Mouse (Mus musculus): ENCODE results near the gene Swi5.
"Not testable (repeated sequence)": the region's sequence is repeated elsewhere in the genome, so short reads cannot be mapped to it uniquely, and the experiment has no call there.

Swi5 gene

GRCm38 (mm10) chr2:32311443-32312317 lies 23.8 kb upstream of the Swi5 start:
- no peak for DNase-seq (ENCODE audit: low spot score)

DNA sequence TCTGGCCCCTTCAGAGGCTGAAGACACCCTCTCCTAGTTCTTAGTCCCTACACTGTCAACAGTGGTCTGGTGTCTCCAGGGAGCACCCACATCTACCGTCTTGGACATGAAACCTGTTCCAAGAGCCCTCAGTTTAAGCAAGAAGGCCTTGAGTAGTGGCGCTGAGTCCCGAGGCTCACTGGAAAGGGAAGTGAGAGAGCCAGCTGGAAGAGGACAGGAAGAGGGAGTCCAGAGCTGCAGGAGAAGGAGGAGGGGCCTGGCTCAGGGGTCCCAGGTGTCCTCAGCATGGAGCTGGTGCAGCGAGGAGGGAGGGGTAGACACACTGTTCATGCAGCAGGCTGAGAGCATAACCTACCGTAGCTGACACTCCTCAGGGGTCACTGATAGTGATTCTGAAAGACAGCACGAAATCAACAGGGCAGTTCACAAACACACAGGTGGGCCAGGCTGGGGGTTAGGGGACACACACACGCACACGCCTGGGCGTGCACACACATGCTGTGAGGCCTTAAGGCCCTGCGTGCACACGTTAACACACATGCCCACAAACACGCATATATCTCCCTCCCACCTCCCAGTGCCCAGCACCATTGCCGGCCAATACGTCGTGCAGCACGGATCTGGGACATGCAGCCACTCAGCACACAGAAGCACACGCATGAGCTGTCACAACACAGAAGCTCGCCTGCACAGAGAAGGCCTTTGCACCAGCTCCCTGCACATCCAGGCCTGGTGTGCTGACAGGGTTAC lies 22.4 kb upstream of the Swi5 start:
- DNase-seq (ENCODE audit: low spot score), result no peak

- no peak for DNase-seq (ENCODE audit: low spot score)
Observed at GRCm38 (mm10) chr2:32308870-32309568, 21.1 kb upstream of the Swi5 start.

GRCm38 (mm10) chr2:32307941-32308760 lies 20.3 kb upstream of the Swi5 start:
- peak; percentile 45 for DNase-seq (ENCODE audit: low spot score)

DNA sequence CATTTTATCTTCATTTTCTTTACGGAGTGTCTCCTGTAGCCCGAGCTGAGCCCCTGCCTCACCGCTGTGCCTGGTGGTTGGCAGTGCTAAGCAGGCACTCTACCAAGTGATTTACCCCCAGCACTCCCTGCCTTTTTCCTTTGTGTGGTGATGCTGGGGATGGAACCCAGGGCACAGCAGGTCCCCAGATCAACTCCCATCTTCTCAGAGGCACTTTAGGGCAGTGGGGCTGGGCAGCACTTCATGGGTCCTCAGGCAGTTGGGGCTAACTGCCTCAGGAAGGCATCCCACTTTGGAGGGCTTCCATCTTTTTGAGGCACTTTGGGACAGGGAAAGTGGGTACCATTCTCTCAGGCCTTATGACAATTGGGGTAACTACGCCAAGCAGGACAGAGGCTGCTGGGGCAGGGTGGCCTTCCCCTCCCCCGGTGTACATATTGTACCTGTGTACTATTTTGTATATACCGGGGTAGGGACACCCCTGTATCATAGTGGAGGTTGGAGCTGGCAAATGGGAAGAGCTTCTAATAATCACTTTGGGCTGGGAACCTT lies 19.4 kb upstream of the Swi5 start:
- no peak for DNase-seq (ENCODE audit: low spot score)

DNA sequence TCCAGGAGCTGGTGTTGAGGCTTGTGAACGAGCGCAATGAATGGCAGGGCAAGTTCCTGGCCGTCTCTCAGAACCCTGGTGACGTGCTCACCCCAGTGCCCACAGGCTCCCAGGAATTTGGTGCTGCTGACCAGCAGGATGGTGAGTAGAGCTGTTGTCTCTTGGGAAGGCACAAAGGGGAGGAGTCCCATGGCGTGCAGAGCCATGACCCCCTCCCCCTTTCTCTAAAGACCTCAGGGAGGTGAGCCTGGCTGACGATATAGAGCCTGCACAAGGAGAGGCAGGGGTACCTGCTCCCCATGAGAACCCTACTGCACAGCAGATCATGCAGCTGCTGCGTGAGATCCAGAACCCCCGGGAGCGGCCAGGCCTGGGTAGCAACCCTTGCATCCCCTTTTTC lies 18.3 kb upstream of the Swi5 start:
- no peak for DNase-seq (ENCODE audit: low spot score)

GRCm38 (mm10) chr2:32305668-32306067 lies 17.8 kb upstream of the Swi5 start:
- DNase-seq (ENCODE audit: low spot score), result no peak

DNA sequence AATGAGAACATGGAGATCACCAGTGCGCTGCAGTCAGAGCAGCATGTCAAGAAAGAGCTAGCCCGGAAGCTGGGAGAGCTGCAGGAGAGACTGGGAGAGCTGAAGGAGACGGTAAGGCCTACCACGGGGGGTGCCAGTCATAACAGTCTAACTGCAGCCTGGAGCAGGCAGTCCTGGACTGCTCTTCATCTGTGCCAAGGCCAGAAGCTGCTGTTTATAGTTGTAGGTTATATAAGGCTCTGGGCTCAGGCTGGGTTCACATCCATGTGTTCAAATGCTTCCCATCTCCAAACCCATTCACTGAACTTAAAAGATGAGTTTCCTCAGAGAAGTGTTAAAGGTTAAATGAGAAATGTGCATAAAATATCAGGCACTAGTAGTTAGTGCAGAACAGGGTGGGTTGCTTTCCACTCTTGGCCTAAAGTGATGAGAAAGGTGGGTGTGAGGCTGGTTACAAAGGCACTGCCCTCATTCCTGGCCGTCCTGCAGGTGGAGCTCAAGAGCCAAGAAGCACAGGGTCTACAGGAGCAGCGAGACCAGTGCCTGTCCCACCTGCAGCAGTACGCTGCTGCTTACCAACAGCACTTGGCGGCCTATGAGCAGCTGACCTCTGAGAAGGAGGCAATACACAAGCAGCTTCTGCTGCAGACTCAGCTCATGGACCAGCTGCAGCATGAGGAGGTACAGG lies 16.4 kb upstream of the Swi5 start:
- peak; percentile 34 for DNase-seq (ENCODE audit: low spot score)

DNA sequence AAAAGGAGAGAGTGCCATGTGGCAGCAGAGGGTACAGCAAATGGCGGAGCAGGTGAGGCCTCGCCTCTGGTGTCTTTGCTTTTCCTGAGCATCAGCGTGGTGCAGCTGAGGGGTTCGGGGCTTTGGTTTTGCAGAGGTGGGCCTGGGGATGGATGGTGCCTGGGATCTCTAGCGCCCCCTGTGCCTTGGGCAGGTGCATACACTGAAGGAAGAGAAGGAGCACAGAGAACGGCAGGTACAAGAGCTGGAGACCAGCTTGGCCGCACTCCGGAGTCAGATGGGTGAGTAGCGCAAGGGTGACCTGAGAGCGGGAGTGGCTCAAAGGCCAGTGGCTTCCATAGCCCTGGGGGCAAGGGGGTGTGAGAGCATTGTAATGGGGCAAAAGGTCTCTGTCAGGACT lies 15.1 kb upstream of the Swi5 start:
- no peak for DNase-seq (ENCODE audit: low spot score)

GRCm38 (mm10) chr2:32299469-32299868 lies 11.6 kb upstream of the Swi5 start:
- no peak for DNase-seq (ENCODE audit: low spot score)

- not testable (repeated sequence) for DNase-seq (ENCODE audit: low spot score)
Observed at GRCm38 (mm10) chr2:32295842-32296241, 8.0 kb upstream of the Swi5 start.

- no peak for DNase-seq (ENCODE audit: low spot score)
Observed at GRCm38 (mm10) chr2:32295285-32295684, 7.4 kb upstream of the Swi5 start.

GRCm38 (mm10) chr2:32294348-32294747 lies 6.5 kb upstream of the Swi5 start:
- DNase-seq (ENCODE audit: low spot score), result no peak

DNA sequence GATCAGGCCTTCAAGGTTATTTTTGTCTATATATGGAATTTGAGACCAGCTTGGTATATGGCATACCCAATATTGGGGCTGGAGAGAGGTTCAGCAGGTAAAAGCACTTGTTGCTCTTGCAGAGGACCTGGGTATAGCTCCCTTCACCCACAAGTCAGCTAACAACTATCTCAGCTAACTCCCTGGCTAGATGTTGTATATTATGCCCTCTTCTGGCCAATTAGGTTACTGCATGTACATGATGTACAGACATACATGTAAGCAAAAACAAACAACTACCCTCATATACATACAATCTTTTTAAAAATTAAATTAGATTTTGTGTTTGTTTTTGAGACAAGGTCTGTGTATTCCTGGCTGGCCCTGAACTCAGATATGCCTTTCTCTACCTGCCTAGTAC lies 1.7 kb upstream of the Swi5 start:
- DNase-seq (ENCODE audit: low spot score), result peak; percentile 37

- no peak for DNase-seq (ENCODE audit: low spot score)
Observed at GRCm38 (mm10) chr2:32288371-32288931, 576 bp upstream of the Swi5 start.

DNA sequence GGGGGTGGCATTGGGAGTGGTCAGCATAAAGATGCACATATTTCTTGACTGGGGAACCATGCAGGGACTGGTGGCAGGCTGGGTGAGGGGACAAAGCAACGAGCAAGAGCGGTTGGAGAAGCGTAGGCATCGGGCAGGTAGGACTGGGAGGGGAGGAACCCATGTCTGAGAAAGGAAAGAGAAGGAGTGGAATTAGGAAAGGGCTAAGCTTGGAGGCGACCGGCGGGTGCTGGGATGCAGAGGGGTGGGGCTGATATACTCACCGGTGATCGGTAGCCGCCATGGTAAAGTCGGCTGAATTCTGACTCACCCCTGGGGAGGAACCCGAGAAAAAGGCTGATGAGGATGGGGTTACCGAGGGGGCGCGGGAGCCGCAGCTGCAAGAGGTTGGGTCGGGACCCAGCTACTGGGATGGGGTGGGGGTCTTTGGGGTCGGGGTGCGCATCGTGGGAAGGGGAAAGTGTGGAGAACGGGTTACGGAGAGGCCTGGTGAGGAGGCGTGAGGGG lies 488 bp downstream of the Swi5 start, which contains the start of gene Golga2:
Gene Golga2, plus strand, starts transcription at position 51 of the 507 bp plus-strand sequence.
- peak; percentile 12 for DNase-seq (ENCODE audit: low spot score)

DNA sequence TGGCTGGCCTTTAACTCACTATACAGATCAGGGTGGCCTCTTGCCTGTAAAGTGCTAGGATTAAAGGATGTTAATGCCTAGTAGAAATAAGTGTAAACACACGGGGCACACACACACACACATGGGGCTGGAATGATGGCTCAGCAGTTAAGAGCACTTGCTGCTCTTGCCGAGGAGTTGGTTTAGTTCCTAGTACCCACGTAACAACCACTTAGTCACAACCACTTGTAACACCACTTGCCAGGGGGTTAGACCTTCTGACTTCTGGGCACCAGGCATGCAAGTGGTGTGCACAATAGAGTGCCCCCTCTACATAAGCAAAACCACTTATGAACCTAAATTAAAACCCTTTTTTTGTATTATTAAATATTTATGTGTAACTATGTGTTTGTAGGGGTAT lies 3.9 kb downstream of the Swi5 start:
- no peak for DNase-seq (ENCODE audit: low spot score)

DNA sequence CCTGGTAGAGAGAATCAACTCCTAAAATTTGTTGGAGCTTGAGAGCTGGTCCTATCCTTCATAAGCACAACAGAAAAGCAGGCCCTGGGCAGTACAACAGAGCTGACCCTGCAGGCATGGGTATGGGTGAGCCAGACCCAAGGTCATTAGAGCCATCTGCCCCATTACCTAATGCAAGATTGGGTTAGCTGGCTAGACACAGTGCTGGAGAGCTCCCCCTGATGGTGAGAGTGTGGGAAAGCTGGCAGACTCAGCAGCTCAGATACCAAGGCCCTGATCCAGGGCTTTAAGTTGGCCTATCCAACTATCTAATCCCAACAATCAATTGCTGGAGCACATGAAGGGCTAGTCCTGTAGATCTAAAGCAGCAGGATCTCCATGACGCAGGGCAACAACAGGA lies 5.1 kb downstream of the Swi5 start:
- DNase-seq (ENCODE audit: low spot score), result peak; percentile 53

DNA sequence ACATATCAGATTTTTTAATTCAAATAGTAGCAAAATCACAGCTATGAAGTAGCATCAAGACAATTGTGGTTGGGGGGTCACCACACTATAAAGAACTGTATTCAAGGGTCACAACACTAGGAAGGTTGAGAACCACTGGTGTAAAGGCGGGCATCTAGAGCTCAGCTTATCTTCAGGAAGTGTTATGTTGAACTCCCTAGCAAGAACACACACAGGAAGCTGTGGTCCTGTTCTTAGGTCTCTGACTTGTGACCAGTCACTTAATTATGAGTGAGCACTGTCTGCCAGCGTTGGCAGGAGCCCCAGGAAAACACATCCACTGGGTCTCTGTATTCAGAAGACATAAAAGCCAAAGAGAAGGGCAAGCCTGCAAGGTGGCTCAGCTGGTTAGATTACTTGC lies 5.6 kb downstream of the Swi5 start:
- no peak for DNase-seq (ENCODE audit: low spot score)

DNA sequence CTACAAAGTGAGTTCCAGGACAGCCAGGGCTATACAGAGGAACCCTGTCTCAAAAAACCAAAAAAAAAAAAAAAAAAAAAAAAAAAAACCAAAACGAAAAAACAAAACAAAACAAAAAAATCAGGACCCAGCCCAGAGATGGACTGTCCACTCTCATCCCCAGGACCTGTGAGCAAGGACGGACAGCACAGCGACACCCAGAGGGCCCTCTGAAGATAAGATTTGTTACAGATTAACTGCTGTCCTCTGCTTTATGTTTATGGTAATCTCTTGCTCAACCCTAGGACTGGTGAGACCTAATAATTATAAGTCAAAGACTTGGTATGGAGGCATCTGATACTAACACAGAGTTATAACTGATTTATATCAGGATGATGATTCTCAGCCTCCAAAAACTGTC lies 12.1 kb downstream of the Swi5 start:
- DNase-seq (ENCODE audit: low spot score), result no peak
